Mouse (Mus musculus) c-Kit-positive CD71-negative TER-119-negative erythroid progenitor cells, embryonic 14.5 days (primary cell): ENCODE data around the gene Gm44503.

Experiments
- DNase-seq: peaks from one replicate; pipeline ENCODE4 v3.0.0-alpha.2; 2013; ENCODE audit warnings: low read depth

Gene Gm44503

GRCm38 (mm10) chr9:72974734-72975133 lies 16.1 kb downstream of the Gm44503 start:
- DNase-seq = no peak

DNA sequence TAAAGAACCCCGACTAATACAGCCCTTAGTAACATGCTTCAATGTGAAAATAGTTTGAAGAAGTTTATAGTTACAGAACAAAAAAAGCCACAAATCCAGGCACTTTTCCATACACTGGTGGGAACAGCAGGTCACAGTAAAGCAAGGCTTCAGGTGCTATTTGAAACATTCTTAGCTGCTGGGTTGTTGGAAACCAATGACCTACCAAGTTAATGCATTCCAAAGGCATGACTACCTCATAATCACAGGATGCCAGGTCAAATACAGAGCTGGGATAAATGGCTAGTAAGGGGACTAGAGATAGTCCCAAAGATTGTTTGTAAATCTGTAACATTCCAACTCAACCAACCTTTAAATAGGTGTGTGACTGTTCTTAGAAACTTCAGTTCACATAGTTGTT lies 16.6 kb downstream of the Gm44503 start:
- DNase-seq = no peak

DNA sequence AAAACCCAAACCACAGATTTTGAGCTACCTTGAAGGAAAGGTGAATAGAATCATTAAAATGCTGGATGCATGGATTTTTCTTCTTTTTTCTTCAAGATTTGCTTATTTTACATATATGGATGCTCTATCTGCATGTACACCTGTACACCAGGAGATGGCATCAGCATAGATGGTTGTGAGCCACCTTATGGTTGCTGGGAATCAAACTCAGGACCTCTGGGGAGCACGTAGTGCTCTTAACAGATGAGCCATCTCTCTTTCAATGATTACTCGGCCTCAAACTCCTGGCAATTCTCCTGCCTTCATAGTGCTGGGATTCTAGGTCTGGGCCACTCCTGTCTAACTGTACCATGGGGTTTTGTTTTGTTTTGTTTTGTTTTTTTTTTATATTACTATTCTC lies 24.4 kb downstream of the Gm44503 start:
- no peak for DNase-seq

DNA sequence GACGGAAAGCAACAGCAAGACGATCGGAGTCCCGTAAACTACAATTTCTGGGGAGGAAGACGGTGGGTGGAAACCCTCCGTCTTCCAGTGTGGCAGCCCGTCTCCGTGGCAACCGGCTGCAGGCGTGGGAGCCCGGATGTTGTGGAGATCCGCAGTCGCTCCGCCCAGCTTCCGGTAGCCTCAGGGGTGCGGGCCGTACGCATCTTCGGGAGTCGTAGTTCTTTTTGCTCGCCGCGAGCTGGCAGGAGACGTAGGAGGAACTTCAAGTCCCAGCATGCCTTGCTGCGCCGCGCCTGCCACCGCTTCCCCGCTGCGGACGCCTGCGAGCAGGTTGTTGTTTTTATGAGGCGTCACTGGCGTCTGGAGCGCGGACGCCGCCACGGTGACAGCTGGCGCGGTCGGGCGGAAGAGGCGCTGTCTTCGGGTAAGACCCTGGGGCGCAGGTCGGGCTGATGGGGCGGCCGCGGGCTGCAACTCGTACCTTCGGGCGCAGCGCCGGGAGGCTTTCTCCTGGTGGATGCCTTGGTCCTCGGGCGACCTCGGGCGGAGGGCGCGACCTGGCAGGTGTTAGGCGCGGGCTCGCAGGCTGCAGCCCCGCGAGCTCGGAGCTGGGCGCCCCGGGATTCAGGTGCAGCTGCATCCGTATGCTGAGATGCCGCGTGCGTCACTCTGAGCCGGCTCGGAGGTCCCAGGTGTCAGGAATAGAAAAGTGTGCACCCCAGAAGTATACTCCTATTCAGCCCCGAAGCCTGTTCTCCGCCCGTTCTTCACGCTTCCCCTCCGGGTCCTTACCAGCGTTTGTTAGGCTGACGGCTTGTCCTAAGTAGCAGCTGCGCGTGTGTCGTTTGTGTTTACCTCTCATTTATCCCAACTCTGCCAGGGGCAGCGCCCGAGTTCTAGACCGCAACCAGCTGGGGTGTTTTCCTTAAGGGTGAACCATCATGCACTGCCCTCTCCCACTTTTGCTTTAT lies 26.9 kb downstream of the Gm44503 start, which contains the start of the genes Ccpg1os and Ccpg1:
Gene Ccpg1os, minus strand, starts transcription at position 133 of the 971 bp plus-strand sequence.
Gene Ccpg1, plus strand, starts transcription at position 180 of the 971 bp plus-strand sequence.
- DNase-seq = peak; percentile 91

DNA sequence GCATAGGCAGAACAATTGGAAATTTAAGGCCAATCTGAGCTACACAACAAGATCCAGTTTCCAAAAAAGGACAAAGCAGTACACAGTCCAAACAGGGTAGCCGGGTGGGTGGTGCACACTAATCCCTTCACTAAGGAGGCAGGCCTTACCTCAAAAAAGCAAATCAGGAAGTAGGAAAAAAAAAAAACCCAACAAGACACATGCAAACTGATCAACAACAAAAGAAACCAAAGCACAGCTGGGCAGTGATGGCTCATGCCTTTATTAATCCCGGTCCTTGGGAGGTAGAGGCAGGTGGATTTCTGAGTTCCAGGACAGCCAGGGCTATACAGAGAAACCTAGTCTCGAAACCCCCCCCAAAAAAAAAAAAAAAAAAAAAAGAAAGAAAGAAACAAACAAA lies 29.1 kb downstream of the Gm44503 start:
- no peak for DNase-seq

DNA sequence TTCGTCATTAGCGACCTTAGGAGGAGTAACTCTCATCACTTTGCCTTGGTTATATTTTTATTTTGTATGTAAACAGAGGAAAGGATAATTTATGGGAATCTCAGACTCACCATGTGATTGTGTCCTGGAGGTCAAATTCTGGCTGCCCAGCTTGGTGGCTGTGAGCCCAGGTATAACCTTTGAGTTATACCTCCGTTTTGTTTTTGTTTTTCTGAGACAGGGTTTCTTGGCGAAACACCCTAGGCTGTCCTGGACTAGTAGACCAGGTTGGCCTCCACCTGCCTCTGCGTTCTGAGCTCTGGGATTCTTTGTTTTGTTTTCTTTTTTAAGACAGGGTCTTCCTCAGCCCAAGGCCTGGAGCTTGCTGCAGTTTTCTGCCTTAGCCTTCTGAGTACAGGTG lies 30.1 kb downstream of the Gm44503 start:
- DNase-seq = no peak

GRCm38 (mm10) chr9:72991420-72991819 lies 32.8 kb downstream of the Gm44503 start:
- DNase-seq = no peak

GRCm38 (mm10) chr9:72992576-72992975 lies 33.9 kb downstream of the Gm44503 start:
- DNase-seq = no peak

DNA sequence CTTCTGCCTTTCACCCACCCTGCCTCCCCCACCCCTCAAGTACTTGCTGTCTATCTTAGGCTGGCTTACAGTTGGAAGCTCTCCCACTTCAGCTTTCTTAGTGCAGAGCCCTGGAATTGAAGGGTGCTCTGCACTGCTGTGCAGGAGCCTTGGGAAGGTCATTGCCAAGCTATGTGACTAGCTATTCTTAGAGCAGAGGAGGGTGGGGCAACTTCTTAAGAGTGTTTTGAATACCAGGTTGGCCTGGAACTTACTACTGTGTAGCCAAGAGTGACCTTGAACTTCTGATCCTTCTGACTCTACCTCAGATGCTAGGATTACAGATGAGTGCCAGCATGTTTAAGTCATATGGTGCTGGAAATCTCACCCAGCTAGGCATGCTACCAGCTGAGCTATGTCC lies 37.5 kb downstream of the Gm44503 start:
- DNase-seq = no peak

GRCm38 (mm10) chr9:72996806-72997205 lies 38.2 kb downstream of the Gm44503 start:
- DNase-seq = no peak

DNA sequence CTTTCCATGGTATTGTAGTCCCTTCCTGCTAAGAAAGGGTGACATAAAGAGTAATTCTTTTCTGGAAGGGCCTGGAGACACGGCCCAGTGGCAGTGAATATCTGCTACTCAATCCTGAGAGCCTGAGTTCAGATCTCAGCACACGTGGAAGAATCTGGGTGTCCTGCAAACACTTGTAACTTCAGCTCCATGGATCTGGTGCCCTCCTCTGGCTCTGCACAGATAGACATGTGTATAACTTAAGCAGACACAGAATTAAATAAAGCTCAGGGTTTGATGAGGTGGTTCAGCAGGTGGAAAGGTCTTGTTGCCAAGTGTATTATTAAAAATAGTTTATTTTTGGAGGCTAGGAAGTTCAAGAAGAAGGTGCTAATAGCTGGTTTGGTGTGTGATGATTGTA lies 41.8 kb downstream of the Gm44503 start:
- no peak for DNase-seq

GRCm38 (mm10) chr9:73001314-73002011 lies 42.8 kb downstream of the Gm44503 start:
- no peak for DNase-seq

DNA sequence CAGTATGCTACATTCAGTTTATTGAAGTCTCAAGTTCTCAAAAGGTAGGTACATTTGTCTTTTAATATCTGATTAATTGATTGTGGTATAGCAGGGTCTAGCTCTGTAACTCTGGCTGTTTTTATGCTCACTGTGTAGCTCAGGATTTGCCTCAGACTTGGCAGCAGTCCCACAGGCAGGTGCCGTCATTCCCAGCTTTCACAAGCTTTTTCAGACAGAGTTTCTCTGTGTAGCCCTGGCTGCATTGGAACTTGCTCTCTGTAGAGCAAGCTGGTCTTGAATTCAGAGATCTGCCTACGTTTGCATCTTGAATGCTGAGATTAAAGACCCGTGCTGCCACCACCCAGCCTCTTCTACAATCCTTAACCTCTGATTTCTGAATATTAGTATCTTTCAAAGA lies 43.5 kb downstream of the Gm44503 start:
- no peak for DNase-seq

DNA sequence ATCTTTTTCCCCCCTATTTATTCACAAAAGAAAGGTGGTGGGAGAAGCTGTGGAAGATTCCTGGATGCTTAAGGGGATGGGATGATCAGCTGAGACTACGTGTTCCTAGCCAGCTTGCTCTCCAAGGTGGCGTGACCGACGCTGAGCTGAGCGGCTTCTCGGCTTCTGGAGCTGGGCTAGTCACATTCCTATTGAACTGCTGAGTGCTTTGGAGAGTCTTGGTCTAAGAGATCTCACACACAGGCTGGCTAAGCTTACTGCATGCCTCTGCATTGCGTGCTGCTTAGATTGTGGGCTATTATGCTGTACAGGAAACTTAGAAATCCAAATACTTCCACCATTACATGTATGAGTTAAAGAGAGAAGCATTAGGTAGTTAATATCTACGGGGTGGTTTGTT lies 45.4 kb downstream of the Gm44503 start:
- DNase-seq = no peak

GRCm38 (mm10) chr9:73005106-73005505 lies 46.5 kb downstream of the Gm44503 start:
- no peak for DNase-seq

DNA sequence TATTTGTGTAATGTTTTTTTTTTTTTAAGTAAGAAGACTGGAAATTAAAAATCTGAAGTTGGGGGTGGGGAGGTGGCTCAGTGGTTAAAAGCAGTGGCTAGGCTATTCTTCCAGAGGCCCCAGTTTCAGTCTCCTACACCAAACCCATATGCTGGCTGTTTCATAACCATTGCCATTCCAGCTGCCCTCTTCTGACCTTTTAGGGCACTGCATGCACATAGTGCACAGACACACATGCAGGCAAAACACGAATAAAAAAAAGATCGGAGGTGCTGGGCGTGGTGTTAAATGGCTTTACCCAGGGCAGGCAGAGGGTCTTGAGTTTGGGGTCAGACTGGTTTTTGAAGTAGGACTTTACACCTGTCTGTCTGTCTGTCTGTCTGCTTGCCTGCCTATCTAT lies 47.5 kb downstream of the Gm44503 start:
- DNase-seq = no peak

GRCm38 (mm10) chr9:73008384-73008783 lies 49.7 kb downstream of the Gm44503 start:
- DNase-seq = no peak

- no peak for DNase-seq
Measured at GRCm38 (mm10) chr9:73012629-73013028, 54.0 kb downstream of the Gm44503 start.

GRCm38 (mm10) chr9:73014724-73015123 lies 56.1 kb downstream of the Gm44503 start:
- DNase-seq = no peak

DNA sequence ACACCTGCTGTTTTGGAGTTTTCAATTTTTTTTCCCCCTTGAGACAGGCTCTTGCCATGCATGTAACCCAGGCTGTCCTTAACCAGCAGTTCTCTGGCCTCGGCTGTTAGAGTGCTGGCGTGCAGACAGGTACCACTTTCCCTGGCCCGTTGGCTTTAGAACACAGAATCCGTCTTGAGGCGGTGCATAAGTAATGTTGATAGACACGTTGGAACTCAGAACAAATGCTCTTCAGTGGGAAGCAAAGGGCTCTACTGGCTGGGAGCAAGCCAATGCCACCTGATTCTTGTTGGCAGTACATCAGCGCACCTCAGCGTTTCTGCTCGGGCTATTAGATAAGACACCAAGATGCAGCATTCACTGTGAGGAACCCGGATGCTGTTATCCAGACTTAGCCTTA lies 61.2 kb downstream of the Gm44503 start:
- no peak for DNase-seq

- DNase-seq = no peak
Measured at GRCm38 (mm10) chr9:73020566-73021097, 62.0 kb downstream of the Gm44503 start.

DNA sequence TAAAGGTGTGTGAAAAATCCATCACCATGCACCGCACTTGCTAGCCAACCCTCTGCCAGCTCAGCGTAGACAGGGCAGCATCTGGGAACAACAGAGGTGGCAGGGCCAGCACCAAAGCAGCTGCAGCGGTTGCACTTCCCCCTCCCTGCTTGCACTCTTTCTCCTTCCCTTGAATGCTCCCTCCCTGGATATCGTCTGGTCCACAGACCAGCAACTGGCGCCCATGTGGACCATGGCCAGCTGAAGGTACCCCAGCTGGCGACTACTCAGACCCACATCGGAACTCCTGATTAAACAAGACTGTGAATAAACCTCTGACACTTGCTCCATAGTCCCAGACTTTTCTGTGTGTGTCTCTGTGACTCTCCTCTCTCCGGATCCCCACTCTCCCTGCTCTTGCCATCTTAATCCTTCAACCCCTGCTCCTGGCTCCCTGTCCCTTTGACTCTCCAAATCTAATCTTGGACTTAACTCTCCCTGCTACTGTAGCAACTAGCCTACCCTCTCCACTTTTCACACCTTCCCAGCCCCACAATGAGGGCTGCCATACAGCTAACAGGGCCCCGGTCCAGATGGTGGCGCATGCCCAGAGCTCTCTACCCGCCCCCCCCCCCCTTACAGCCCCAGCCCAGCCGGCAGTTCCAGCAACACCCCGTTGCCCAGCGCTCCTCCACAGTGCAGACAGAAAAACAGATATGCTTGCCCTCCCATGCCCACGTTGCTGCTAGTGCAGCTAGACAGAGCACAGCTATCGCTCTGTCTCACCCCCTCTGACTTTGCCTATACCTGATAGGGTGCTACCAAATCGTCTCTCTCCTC lies 67.4 kb downstream of the Gm44503 start:
- no peak for DNase-seq
